Mouse (Mus musculus) gastrocnemius, postnatal 36 days (tissue): ENCODE measurements around the gene Aqp2. TPM values are rescaled to one million over a fixed set of nuclear protein-coding genes. Genes with fewer than 3 reads are reported as not detected.

ENCODE experiments used
- DNase-seq, 2 experiments: peaks; one replicate each; pipeline ENCODE4 v3.0.0; 2022
- intact Hi-C: fragments of 180-260 bp; cut with DNase I; formaldehyde crosslinking; loops from one replicate; pipeline ENCODE4 v1.15.1; 2025
- total RNA-seq, 2 experiments: library from RNA; stranded (reverse); gene quantifications; 2 replicates each; pipeline ENCODE4 v1.2.3; 2021

Gene Aqp2
- total RNA-seq, 2 experiments from 2014 or later: not detected

GRCm38 (mm10) chr15:99614273-99614672 is 35.4 kb downstream of the Aqp2 start:
- intact Hi-C loops: no loop called here
- DNase-seq: no peak

DNA sequence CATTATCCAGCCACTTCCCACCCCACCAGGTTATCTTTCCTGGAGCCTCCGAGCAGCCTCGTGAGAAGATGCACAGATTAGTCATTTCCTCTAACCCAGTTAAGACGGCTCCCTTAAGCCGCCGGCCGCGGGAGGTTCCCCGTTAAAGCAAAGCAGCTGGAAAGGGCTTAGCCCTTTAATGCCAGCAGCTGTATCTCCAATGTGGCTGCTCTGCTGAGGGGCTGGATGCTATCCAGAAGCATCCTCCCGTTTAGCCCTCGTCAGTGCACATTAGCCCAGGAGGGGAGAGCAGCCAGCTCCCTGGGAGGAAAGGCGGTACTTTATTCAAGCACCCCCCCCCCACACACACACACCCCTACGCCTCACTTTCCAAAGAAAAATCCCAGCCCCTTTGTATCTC is 35.9 kb downstream of the Aqp2 start:
- no peak for DNase-seq
- intact Hi-C loops: no loop called here

DNA sequence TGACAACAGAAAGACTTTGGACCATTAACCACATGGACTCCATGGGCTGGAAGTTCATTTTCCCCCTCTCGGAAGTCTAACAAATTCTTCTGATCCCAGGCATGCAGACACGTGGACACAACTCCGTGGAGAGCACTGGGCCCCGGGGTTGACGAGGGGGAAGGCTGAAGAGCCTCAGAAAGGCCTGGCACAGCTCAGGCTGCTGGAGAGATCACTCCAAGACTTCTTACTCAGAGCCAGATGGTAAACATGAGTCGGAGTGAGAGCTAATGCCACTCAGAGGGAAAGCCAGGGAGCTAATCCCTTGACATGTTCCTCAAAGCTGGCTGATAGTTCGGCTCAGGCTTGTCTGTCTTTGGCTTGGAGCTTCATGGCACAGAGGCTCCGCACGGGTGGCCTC is 36.4 kb downstream of the Aqp2 start:
- no peak for DNase-seq
- intact Hi-C loops: no loop called here

DNA sequence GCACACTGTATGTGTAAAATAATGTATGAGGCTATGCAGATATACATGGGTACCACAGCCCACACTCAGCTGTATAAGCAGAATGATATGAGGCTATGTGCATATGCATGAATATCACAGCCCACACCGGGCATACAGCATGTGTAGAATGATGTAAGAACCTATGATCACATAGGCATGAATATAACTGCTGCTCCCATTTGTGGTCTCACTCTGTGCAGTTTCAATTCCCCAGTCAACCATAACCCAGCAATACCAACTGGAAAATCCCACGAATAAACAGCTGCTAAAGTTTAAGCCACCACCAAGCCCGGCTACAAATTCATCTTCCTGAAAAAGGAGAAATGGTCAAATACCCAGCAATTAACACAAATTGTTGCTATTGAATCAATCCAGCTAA is 39.7 kb downstream of the Aqp2 start:
- intact Hi-C loops: no loop called here
- no peak for DNase-seq

- no peak for DNase-seq
- intact Hi-C loops: no loop called here
These were observed 41.0 kb downstream of the Aqp2 start for GRCm38 (mm10) chr15:99619821-99620220.

- intact Hi-C loops: no loop called here
- DNase-seq: no peak
These were observed 43.2 kb downstream of the Aqp2 start for GRCm38 (mm10) chr15:99622063-99622462.

- DNase-seq: no peak
- intact Hi-C loops: no loop called here
These were observed 52.8 kb downstream of the Aqp2 start for GRCm38 (mm10) chr15:99631618-99632017.

Other genes starting within 250 kb of the Aqp2 start
- gene Fmnl3, start 208.6 kb upstream of the Aqp2 start, total RNA-seq: 1 to 10 TPM; 6.6 to 7.0 TPM
- gene Tmbim6, start 186.2 kb upstream of the Aqp2 start, total RNA-seq: 100 to 1,000 TPM; 165 to 172 TPM
- 1 to 10 TPM; 3.6 to 4.0 TPM for gene Nckap5l, start 121.3 kb upstream of the Aqp2 start, total RNA-seq
- gene Bcdin3d, start 104.3 kb upstream of the Aqp2 start, total RNA-seq: 1 to 10 TPM; 3.0 to 3.5 TPM
- gene Faim2, start 50.9 kb upstream of the Aqp2 start, total RNA-seq: under 1 TPM; 0.05 to 0.26 TPM
- not detected for gene Aqp5, start 11.7 kb downstream of the Aqp2 start, total RNA-seq
- gene Aqp6, start 22.3 kb downstream of the Aqp2 start, total RNA-seq: not detected
- 1 to 10 TPM; 1.9 to 2.4 TPM for gene Racgap1, start 72.6 kb downstream of the Aqp2 start, total RNA-seq
- under 1 TPM; 0.10 TPM for gene Asic1, start 91.3 kb downstream of the Aqp2 start, total RNA-seq
- gene Smarcd1, start 123.1 kb downstream of the Aqp2 start, total RNA-seq: 1 to 10 TPM; 5.5 to 6.1 TPM
- gene Gm17349, start 126.4 kb downstream of the Aqp2 start, total RNA-seq: 1 to 10 TPM in 1 of 2 experiments, not detected in 1; 1.2 TPM
- gene Gpd1, start 138.5 kb downstream of the Aqp2 start, total RNA-seq: 100 to 1,000 TPM; 569 to 657 TPM
- 100 to 1,000 TPM; 151 to 159 TPM for gene Cox14, start 146.6 kb downstream of the Aqp2 start, total RNA-seq
- 1 to 10 TPM; 4.9 to 5.9 TPM for gene Cers5, start 193.8 kb downstream of the Aqp2 start, total RNA-seq